17 mouse cellular contexts compared by ENCODE assay signal in the genomic region with DNA sequence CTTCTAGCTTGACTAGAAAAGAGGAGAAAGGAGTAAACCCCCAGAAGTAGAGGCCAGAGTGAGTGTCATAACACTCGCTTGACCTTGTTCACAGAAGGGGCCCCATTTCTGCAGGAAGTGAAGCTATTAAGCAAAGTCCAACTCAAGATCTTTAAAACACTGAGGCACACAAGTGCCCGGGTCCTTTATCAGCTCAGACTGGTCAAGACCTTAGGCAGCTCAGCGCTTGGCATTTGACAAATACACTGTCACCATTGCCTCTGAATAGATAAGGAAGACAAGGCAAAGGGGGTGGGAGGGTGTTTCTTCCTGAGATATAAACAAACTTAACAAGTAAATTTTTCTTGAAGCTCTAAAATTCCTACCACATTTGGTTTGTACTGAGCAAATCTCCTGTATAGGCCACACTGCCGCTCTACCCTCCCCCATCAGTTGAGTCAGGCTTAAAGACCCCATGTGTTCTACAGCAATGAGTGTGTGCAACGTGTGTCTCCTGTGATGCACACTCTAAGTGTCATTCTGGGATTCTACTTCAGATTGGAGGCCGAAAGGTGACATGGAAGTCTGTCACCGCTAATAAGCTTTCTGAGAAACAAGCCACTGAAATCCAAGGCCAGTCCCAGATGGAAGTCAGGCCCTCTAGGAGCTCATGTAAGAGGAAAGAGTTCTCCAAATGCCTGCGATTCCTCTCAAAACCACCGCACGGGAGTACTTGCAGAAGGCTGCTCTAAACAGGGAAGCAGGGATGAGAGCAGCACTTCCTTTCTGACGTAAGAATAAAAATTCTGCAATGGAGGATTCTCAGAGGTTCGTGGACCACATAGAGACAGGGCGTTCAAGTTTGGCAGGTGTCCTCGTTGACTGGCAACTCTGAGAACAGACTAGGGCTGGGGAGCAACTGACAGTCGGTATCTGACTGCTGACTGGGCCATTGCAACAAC. TPM values are rescaled to one million over a fixed set of nuclear protein-coding genes. Genes with fewer than 3 reads are reported as not detected.
A peak's percentile ranks its signal among the peaks of the same experiment; 100 is the strongest.
DNase-seq lines count a peak whose midpoint lies in the region; ATAC-seq and TF ChIP-seq lines count a peak whose summit lies in the region.
"Had no signal": no experiment of that assay in that cellular context is flagged by ENCODE, and none has a peak within 500 bp of the region (broad histone marks: within the 10 kb centered on the region; RNA-seq: fewer than 3 reads in every experiment).

No protein-coding gene starts in this region.

- WGBS in liver, embryonic 14.5 days (ENCODE audit: insufficient replicate concordance): 30% methylated on average over 15 of the region's 15 CpGs
- WGBS in forebrain, embryonic 16.5 days: 85% methylated on average over 15 of the region's 15 CpGs

- H3K27me3 ChIP-seq in liver, embryonic 14.5 days (ENCODE audit: control insufficient read depth, insufficient read depth, low read length): no peaks in the 10 kb centered on the region
- no peaks in the 10 kb centered on the region for H3K27me3 ChIP-seq in forebrain, embryonic 16.5 days (replicated peaks; ENCODE audit: control insufficient read depth, insufficient read depth, low read length)
- H3K27me3 ChIP-seq: CH12.LX; limb, embryonic 12.5 days; midbrain, embryonic 13.5 days had no signal

- peak; percentile 34 for DNase-seq in thymus, postnatal 14 days
- DNase-seq in thymus, postnatal 0 days (ENCODE audit: low spot score): no peak
- peak in 2 of 3 experiments; percentile 48 to 53 for DNase-seq in liver, embryonic 14.5 days (ENCODE audit: low read depth in 3 of 3, low spot score in 3 of 3)
- no peak for DNase-seq in adrenal gland, adult 8-10 months
- DNase-seq in layer of hippocampus, postnatal 36 days: no peak
- DNase-seq: cerebellum, adult 11-12 months; cerebellum, postnatal 36 days; lung, postnatal 14 days had no signal

- peak overlapping the region; percentile 39 for H3K27ac ChIP-seq in liver, embryonic 14.5 days
- no peak overlapping the region for H3K27ac ChIP-seq in forebrain, embryonic 16.5 days (ENCODE audit: low read length)
- H3K27ac ChIP-seq: layer of hippocampus, adult 2 months; left cerebral cortex, adult 2 months; limb, embryonic 12.5 days; midbrain, embryonic 13.5 days had no signal

- H3K4me1 ChIP-seq in liver, embryonic 14.5 days (replicated peaks; ENCODE audit: control insufficient read depth in 2 of 2, insufficient read depth in 2 of 2, low read length in 1 of 2): peaks cover 35 to 45% of the 10 kb centered on the region in 2 experiments
- H3K4me1 ChIP-seq in forebrain, embryonic 16.5 days (replicated peaks; ENCODE audit: control insufficient read depth, insufficient read depth, low read length): no peaks in the 10 kb centered on the region
- H3K4me1 ChIP-seq: limb, embryonic 12.5 days; midbrain, embryonic 13.5 days had no signal

- H3K4me2 ChIP-seq in liver, embryonic 14.5 days (ENCODE audit: low read depth): peak overlapping the region; percentile 13
- no peak overlapping the region for H3K4me2 ChIP-seq in forebrain, embryonic 16.5 days (ENCODE audit: low read length)
- H3K4me2 ChIP-seq: limb, embryonic 12.5 days; midbrain, embryonic 13.5 days had no signal

- H3K9ac ChIP-seq in liver, embryonic 14.5 days (replicated peaks): peak overlapping the region; percentile 31
- H3K9ac ChIP-seq in forebrain, embryonic 16.5 days (replicated peaks; ENCODE audit: low read depth, low read length): no peak overlapping the region
- H3K9ac ChIP-seq: limb, embryonic 12.5 days; midbrain, embryonic 13.5 days had no signal

- TF ChIP-seq CTCF in liver, embryonic 14.5 days (IDR thresholded peaks at IDR 0.05; ENCODE audit: low read depth): no peak

- no peaks in the 10 kb centered on the region for H3K36me3 ChIP-seq in liver, embryonic 14.5 days (replicated peaks; ENCODE audit: control insufficient read depth, insufficient read depth, low read depth)
- no peaks in the 10 kb centered on the region for H3K36me3 ChIP-seq in forebrain, embryonic 16.5 days (ENCODE audit: control insufficient read depth, insufficient read depth)
- H3K36me3 ChIP-seq: limb, embryonic 12.5 days; midbrain, embryonic 13.5 days had no signal

- no peak overlapping the region for H3K4me3 ChIP-seq in liver, embryonic 14.5 days (ENCODE audit: insufficient read depth in 1 of 2, low read depth in 2 of 2, low read length in 2 of 2)
- H3K4me3 ChIP-seq in forebrain, embryonic 16.5 days (replicated peaks; ENCODE audit: low read length): no peak overlapping the region
- H3K4me3 ChIP-seq: layer of hippocampus, adult 2 months; left cerebral cortex, adult 2 months; limb, embryonic 12.5 days; midbrain, embryonic 13.5 days; myocyte had no signal

- 0 out of 2 replicates have a peak, but pooled peaks have one; percentile 20 for TF ChIP-seq EP300 in liver, embryonic 14.5 days (IDR thresholded peaks at IDR 0.05; ENCODE audit: low read depth)

- ATAC-seq in granulocyte monocyte progenitor cell, adult 5-6 weeks (replicated peaks; ENCODE audit: poor library complexity, severe bottlenecking): peak; percentile 81
- ATAC-seq in liver, embryonic 14.5 days (ENCODE audit: insufficient read depth): peak; percentile 74
- no peak for ATAC-seq in forebrain, embryonic 16.5 days
- ATAC-seq: activated CD4-positive, CD25-positive, alpha-beta regulatory T cell, adult 4 months; midbrain, embryonic 13.5 days had no signal

- no peaks in the 10 kb centered on the region for H3K9me3 ChIP-seq in liver, embryonic 14.5 days (ENCODE audit: control insufficient read depth, low read length)
- no peaks in the 10 kb centered on the region for H3K9me3 ChIP-seq in forebrain, embryonic 16.5 days (ENCODE audit: control insufficient read depth, low read length)
- H3K9me3 ChIP-seq: limb, embryonic 12.5 days; midbrain, embryonic 13.5 days had no signal

RNA-seq across cellular contexts. Expression of a gene that starts 16.9 kb away (rescaled TPM):
- polyA plus RNA-seq in thymus, postnatal 0 days (2015; fragmentation: Nextera tagmentation; extraction: Ambion mirVana): 0.92 and 1.1 TPM in 2 replicates
- 0.41 TPM in 1 of 2 replicates, not detected in the other for total RNA-seq in granulocyte monocyte progenitor cell, adult 5-6 weeks (2014; fragmentation: Nextera tagmentation)
- 0.09 and 0.21 TPM in 2 replicates for total RNA-seq in granulocyte monocyte progenitor cell, adult 5-6 weeks (2017)
- polyA plus RNA-seq in liver, embryonic 14.5 days (2012; rRNA removed): 3.7 TPM in 2 replicates
- 4.7 and 5.5 TPM in 2 replicates for polyA plus RNA-seq in liver, embryonic 14.5 days (2014; fragmentation: Nextera tagmentation; extraction: Ambion mirVana)
- polyA plus RNA-seq in forebrain, embryonic 16.5 days (2015; fragmentation: Nextera tagmentation; extraction: Ambion mirVana): 0.60 and 1.3 TPM in 2 replicates
- total RNA-seq in adrenal gland, adult 8-10 months (2022): 10 to 100 TPM; 11.5 to 16.7 (median 13.7) TPM
- total RNA-seq in layer of hippocampus, postnatal 36 days (2021): 1 to 10 TPM; 1.3 to 2.7 TPM
- total RNA-seq: CH12.LX had no signal

RNA-seq across cellular contexts. Expression of a gene that starts 29.6 kb away (rescaled TPM):
- polyA plus RNA-seq in thymus, postnatal 0 days (2015; fragmentation: Nextera tagmentation; extraction: Ambion mirVana): 42.2 and 45.3 TPM in 2 replicates
- total RNA-seq in granulocyte monocyte progenitor cell, adult 5-6 weeks (2014; fragmentation: Nextera tagmentation): 56.3 and 61.6 TPM in 2 replicates
- total RNA-seq in granulocyte monocyte progenitor cell, adult 5-6 weeks (2017): 67.6 and 78.4 TPM in 2 replicates
- 7.0 and 12.7 TPM in 2 replicates for polyA plus RNA-seq in liver, embryonic 14.5 days (2012; rRNA removed)
- 20.2 and 22.4 TPM in 2 replicates for polyA plus RNA-seq in liver, embryonic 14.5 days (2014; fragmentation: Nextera tagmentation; extraction: Ambion mirVana)
- polyA plus RNA-seq in forebrain, embryonic 16.5 days (2015; fragmentation: Nextera tagmentation; extraction: Ambion mirVana): 87.0 and 93.8 TPM in 2 replicates
- 10 to 100 TPM; 37.4 to 52.6 (median 44.0) TPM for total RNA-seq in adrenal gland, adult 8-10 months (2022)
- total RNA-seq in layer of hippocampus, postnatal 36 days (2021): 10 to 100 TPM; 50.0 to 56.7 TPM

Comparison
In these comparisons a context has a peak if more than half of its experiments do, and no peak if none do; other contexts are left out.
1. DNase-seq: peak in thymus, postnatal 14 days (single experiment) and liver, embryonic 14.5 days (2 of 3); none in thymus, postnatal 0 days (single experiment), adrenal gland, adult 8-10 months (single experiment) and layer of hippocampus, postnatal 36 days (0 of 2).